Mouse (Mus musculus) heart, embryonic 10.5 days (tissue): ENCODE results near the gene Gcnt4. TPM values are rescaled to one million over a fixed set of nuclear protein-coding genes. Genes with fewer than 3 reads are reported as not detected.
"Not testable (repeated sequence)": the region's sequence is repeated elsewhere in the genome, so short reads cannot be mapped to it uniquely, and the experiment has no call there.

Experiments
- DNase-seq: peaks from one replicate; pipeline ENCODE4 v3.0.0-alpha.2; 2017; ENCODE audit warnings: low spot score
- H3K27ac ChIP-seq: fragments of 300-500 bp; sonication (generic); 2 replicates; pipeline ENCODE4 v1.5.1; 2016; ENCODE audit warnings: mild to moderate bottlenecking
- H3K27me3 ChIP-seq: fragments of 300-500 bp; sonication (generic); 2 replicates; pipeline ENCODE4 v1.6.1; 2016; ENCODE audit warnings: mild to moderate bottlenecking; ENCODE audit not compliant: poor library complexity, insufficient read depth, severe bottlenecking
- H3K36me3 ChIP-seq: fragments of 300-500 bp; sonication (generic); 2 replicates; pipeline ENCODE4 v1.6.1; 2016; ENCODE audit warnings: mild to moderate bottlenecking, moderate library complexity
- H3K4me1 ChIP-seq: fragments of 300-500 bp; sonication (generic); 2 replicates; pipeline ENCODE4 v1.6.1; 2016; ENCODE audit warnings: mild to moderate bottlenecking
- H3K4me3 ChIP-seq: fragments of 300-500 bp; sonication (generic); 2 replicates; pipeline ENCODE4 v1.5.1; 2016; ENCODE audit warnings: mild to moderate bottlenecking, moderate library complexity
- H3K9me3 ChIP-seq: fragments of 300-500 bp; sonication (generic); 2 replicates; pipeline ENCODE4 v1.6.1; 2016; ENCODE audit warnings: mild to moderate bottlenecking, moderate library complexity
- WGBS: fragments of 180-500 bp; shearing (Covaris S2); methylation state at CpG from one replicate; pipeline ENCODE4 v1.1.7; 2016; 5-methylcytosine and 5-hydroxymethylcytosine counted together
- polyA plus RNA-seq: library from polyadenylated mRNA; unstranded; fragments of >200 nt; fragmentation: Nextera tagmentation; extraction: Ambion mirVana; gene quantifications from 2 replicates; pipeline ENCODE4 v1.2.1, GENCODE M21; 2016

The Gcnt4 gene
- polyA plus RNA-seq, 1 experiment from 2014 or later = 0.28 TPM

GRCm38 (mm10) chr13:96928432-96929039 is 4.0 kb downstream of the Gcnt4 start:
- Histone ChIP-seq H3K4me3 (no peak overlapping the region), H3K9me3 (no peaks in the 10 kb centered on the region), H3K36me3 (no peaks in the 10 kb centered on the region), H3K4me1 (peaks cover 11% of the 10 kb centered on the region), H3K27me3 (peaks cover 31% of the 10 kb centered on the region), H3K27ac (no peak overlapping the region)
- WGBS = 71% methylated on average over 8 of the region's 8 CpGs
- no peak for DNase-seq

- no peaks in the 10 kb centered on the region for H3K9me3 ChIP-seq
- H3K4me1 ChIP-seq = peaks cover 6% of the 10 kb centered on the region; the same call in 1 of the 2 replicates
- no peak overlapping the region for H3K4me3 ChIP-seq
- H3K27me3 ChIP-seq = no peaks in the 10 kb centered on the region
- 85% methylated on average over 5 of the region's 5 CpGs for WGBS
- no peak for DNase-seq
- H3K27ac ChIP-seq = no peak overlapping the region
- no peaks in the 10 kb centered on the region for H3K36me3 ChIP-seq
Observed at GRCm38 (mm10) chr13:96932745-96933144, 8.3 kb downstream of the Gcnt4 start.

GRCm38 (mm10) chr13:96933367-96933766 is 8.9 kb downstream of the Gcnt4 start:
- H3K4me3 ChIP-seq = no peak overlapping the region
- 61% methylated on average over 8 of the region's 8 CpGs for WGBS
- no peaks in the 10 kb centered on the region for H3K9me3 ChIP-seq
- no peak overlapping the region for H3K27ac ChIP-seq
- H3K36me3 ChIP-seq = no peaks in the 10 kb centered on the region
- H3K4me1 ChIP-seq = peaks cover 6% of the 10 kb centered on the region; the same call in 1 of the 2 replicates
- no peaks in the 10 kb centered on the region for H3K27me3 ChIP-seq
- no peak for DNase-seq

GRCm38 (mm10) chr13:96936173-96936777 is 11.8 kb downstream of the Gcnt4 start:
- Histone ChIP-seq H3K4me3 (no peak overlapping the region), H3K27ac (no peak overlapping the region), H3K9me3 (no peaks in the 10 kb centered on the region), H3K36me3 (no peaks in the 10 kb centered on the region), H3K4me1 (peaks cover 6% of the 10 kb centered on the region; the same call in 1 of the 2 replicates), H3K27me3 (no peaks in the 10 kb centered on the region)
- 74% methylated on average over 6 of the region's 6 CpGs for WGBS
- no peak for DNase-seq

- H3K27ac ChIP-seq = no peak overlapping the region
- no peaks in the 10 kb centered on the region for H3K36me3 ChIP-seq
- no peak for DNase-seq
- WGBS = 74% methylated on average over 10 of the region's 10 CpGs
- no peaks in the 10 kb centered on the region for H3K9me3 ChIP-seq
- no peaks in the 10 kb centered on the region for H3K27me3 ChIP-seq
- H3K4me1 ChIP-seq = peaks cover 6% of the 10 kb centered on the region; the same call in 1 of the 2 replicates
- H3K4me3 ChIP-seq = no peak overlapping the region
Observed at GRCm38 (mm10) chr13:96937059-96937558, 12.6 kb downstream of the Gcnt4 start.

GRCm38 (mm10) chr13:96939680-96940079 is 15.2 kb downstream of the Gcnt4 start:
- H3K27ac ChIP-seq = no peak overlapping the region
- no peak overlapping the region for H3K4me3 ChIP-seq
- whole genome bisulfite sequencing = 85% methylated on average over 10 of the region's 10 CpGs
- H3K27me3 ChIP-seq = no peaks in the 10 kb centered on the region; the same call in 1 of the 2 replicates
- no peak for DNase-seq
- H3K36me3 ChIP-seq = no peaks in the 10 kb centered on the region
- H3K9me3 ChIP-seq = no peaks in the 10 kb centered on the region
- no peaks in the 10 kb centered on the region for H3K4me1 ChIP-seq

GRCm38 (mm10) chr13:96941481-96941880 is 17.0 kb downstream of the Gcnt4 start:
- H3K27ac ChIP-seq, H3K4me1 ChIP-seq, H3K27me3 ChIP-seq, DNase-seq, H3K4me3 ChIP-seq, H3K9me3 ChIP-seq, H3K36me3 ChIP-seq: not testable (repeated sequence)
- WGBS = 69% methylated on average over 11 of the region's 11 CpGs

- Histone ChIP-seq H3K4me3 (no peak overlapping the region), H3K36me3 (no peaks in the 10 kb centered on the region), H3K4me1 (no peaks in the 10 kb centered on the region), H3K27ac (no peak overlapping the region), H3K9me3 (no peaks in the 10 kb centered on the region), H3K27me3 (no peaks in the 10 kb centered on the region; the same call in 1 of the 2 replicates)
- DNase-seq = no peak
- WGBS = 69% methylated on average over 3 of the region's 3 CpGs
Observed at GRCm38 (mm10) chr13:96943571-96943970, 19.1 kb downstream of the Gcnt4 start.

- Histone ChIP-seq H3K4me3 (no peak overlapping the region), H3K4me1 (no peaks in the 10 kb centered on the region), H3K36me3 (no peaks in the 10 kb centered on the region), H3K27me3 (no peaks in the 10 kb centered on the region; the same call in 1 of the 2 replicates), H3K9me3 (no peaks in the 10 kb centered on the region), H3K27ac (no peak overlapping the region)
- 81% methylated on average over 4 of the region's 4 CpGs for WGBS
- DNase-seq = no peak
Observed at GRCm38 (mm10) chr13:96945748-96946147, 21.3 kb downstream of the Gcnt4 start.

- WGBS = 83% methylated on average over 7 of the region's 7 CpGs
- no peak overlapping the region for H3K27ac ChIP-seq
- H3K36me3 ChIP-seq = no peaks in the 10 kb centered on the region
Observed at GRCm38 (mm10) chr13:96947722-96948121, 23.2 kb downstream of the Gcnt4 start.

GRCm38 (mm10) chr13:96951880-96952279 is 27.4 kb downstream of the Gcnt4 start:
- no peaks in the 10 kb centered on the region for H3K27me3 ChIP-seq
- H3K4me1 ChIP-seq = no peaks in the 10 kb centered on the region
- no peak overlapping the region for H3K4me3 ChIP-seq
- DNase-seq = no peak
- WGBS = 54% methylated on average over 2 of the region's 2 CpGs
- H3K36me3 ChIP-seq = no peaks in the 10 kb centered on the region
- H3K27ac ChIP-seq = no peak overlapping the region
- H3K9me3 ChIP-seq = no peaks in the 10 kb centered on the region

More at GRCm38 (mm10) chr13:96947722-96948121, 23.2 kb downstream of the Gcnt4 start:
- Histone ChIP-seq H3K27me3 (no peaks in the 10 kb centered on the region; the same call in 1 of the 2 replicates), H3K9me3 (no peaks in the 10 kb centered on the region), H3K4me1 (no peaks in the 10 kb centered on the region), H3K4me3 (no peak overlapping the region)
- no peak for DNase-seq

GRCm38 (mm10) chr13:96956466-96956865 is 32.0 kb downstream of the Gcnt4 start:
- Histone ChIP-seq H3K9me3 (no peaks in the 10 kb centered on the region), H3K4me3 (no peak overlapping the region), H3K4me1 (0 out of 2 replicates have a peak, but pooled peaks cover 7% of the 10 kb centered on the region), H3K36me3 (no peaks in the 10 kb centered on the region), H3K27me3 (no peaks in the 10 kb centered on the region), H3K27ac (no peak overlapping the region)
- no peak for DNase-seq
- WGBS = 86% methylated on average over 6 of the region's 6 CpGs

GRCm38 (mm10) chr13:96960019-96960418 is 35.5 kb downstream of the Gcnt4 start:
- Histone ChIP-seq H3K4me1 (0 out of 2 replicates have a peak, but pooled peaks cover 7% of the 10 kb centered on the region), H3K27ac (no peak overlapping the region), H3K27me3 (no peaks in the 10 kb centered on the region), H3K4me3 (no peak overlapping the region), H3K36me3 (no peaks in the 10 kb centered on the region), H3K9me3 (no peaks in the 10 kb centered on the region)
- 85% methylated on average over 1 of the region's 1 CpGs for WGBS
- no peak for DNase-seq
